Mouse (Mus musculus): ENCODE measurements at regions not wholly inside any gene's neighbourhood (a gene's known extent, or its start where the extent isn't known, plus 50 kb on each side); places are given as distances from the start of the nearest gene placed in this dataset.

GRCm38 (mm10) chr12:58443007-58443406, 173.9 kb upstream of the Clec14a start:
- DNase-seq (ENCODE audit: low spot score) = no peak

- no peak for DNase-seq (ENCODE audit: low spot score)
Observed at GRCm38 (mm10) chr12:58441962-58442361, 172.9 kb upstream of the Clec14a start.

- no peak for DNase-seq (ENCODE audit: low spot score)
Observed at GRCm38 (mm10) chr12:58440666-58441065, 171.6 kb upstream of the Clec14a start.

GRCm38 (mm10) chr12:58437031-58437430, 167.9 kb upstream of the Clec14a start:
- no peak for DNase-seq (ENCODE audit: low spot score)

- DNase-seq (ENCODE audit: low spot score) = no peak
Observed at GRCm38 (mm10) chr12:58434504-58434903, 165.4 kb upstream of the Clec14a start.

GRCm38 (mm10) chr12:58429929-58430328, 160.8 kb upstream of the Clec14a start:
- no peak for DNase-seq (ENCODE audit: low spot score)

- no peak for DNase-seq (ENCODE audit: low spot score)
Observed at GRCm38 (mm10) chr12:58426758-58427157, 157.7 kb upstream of the Clec14a start.

GRCm38 (mm10) chr12:58425961-58426360, 156.9 kb upstream of the Clec14a start:
- no peak for DNase-seq (ENCODE audit: low spot score)

- DNase-seq (ENCODE audit: low spot score) = no peak
Observed at GRCm38 (mm10) chr12:58423581-58423980, 154.5 kb upstream of the Clec14a start.

GRCm38 (mm10) chr12:58401904-58402303, 132.8 kb upstream of the Clec14a start:
- no peak for DNase-seq (ENCODE audit: low spot score)

DNA sequence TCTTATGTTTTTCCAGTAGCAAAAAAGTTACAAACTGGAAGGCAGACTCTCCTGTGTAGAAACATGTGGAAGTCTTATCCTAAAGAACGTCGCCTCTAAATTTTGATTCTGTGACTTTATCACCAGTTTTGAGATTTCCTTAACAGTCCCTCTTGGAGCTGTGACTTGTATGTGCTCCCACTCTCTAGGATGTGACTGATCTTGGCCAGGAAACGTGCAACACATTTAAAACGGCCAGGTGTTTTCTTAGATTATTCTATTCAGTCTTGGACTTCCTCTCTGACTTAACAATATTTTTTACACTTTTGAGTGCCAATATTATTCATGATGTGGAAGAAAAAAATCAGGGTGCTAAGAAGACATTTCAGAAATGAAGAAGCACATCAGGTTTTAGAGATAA, 91.2 kb upstream of the Clec14a start:
- DNase-seq (ENCODE audit: low spot score) = no peak

DNA sequence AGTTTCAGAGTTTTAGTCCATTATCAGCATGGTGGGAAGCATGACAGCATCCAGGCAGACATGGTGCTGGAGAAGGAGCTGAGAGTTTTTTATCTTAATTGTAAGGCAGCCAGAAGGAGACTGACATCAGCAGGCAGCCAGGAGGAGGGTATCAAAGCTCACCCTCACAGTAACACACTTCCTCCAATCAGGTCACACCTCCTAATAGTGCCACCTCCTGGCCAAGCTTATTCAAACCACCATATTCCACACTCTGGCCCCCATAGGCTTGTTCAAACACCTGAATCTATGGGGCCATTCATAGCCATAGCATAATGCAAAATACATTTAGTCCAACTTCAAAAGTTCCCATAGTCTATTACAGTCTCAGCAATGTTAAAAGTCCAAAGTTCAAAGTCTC, 65.1 kb upstream of the Clec14a start:
- no peak for DNase-seq (ENCODE audit: low spot score)

GRCm38 (mm10) chr12:58329913-58330312, 60.8 kb upstream of the Clec14a start:
- DNase-seq (ENCODE audit: low spot score) = peak; percentile 18

- DNase-seq (ENCODE audit: low spot score) = no peak
Observed at GRCm38 (mm10) chr12:58323953-58324352, 54.9 kb upstream of the Clec14a start.

All from embryo, embryonic 10.5 days (tissue).